In the genomic region with DNA sequence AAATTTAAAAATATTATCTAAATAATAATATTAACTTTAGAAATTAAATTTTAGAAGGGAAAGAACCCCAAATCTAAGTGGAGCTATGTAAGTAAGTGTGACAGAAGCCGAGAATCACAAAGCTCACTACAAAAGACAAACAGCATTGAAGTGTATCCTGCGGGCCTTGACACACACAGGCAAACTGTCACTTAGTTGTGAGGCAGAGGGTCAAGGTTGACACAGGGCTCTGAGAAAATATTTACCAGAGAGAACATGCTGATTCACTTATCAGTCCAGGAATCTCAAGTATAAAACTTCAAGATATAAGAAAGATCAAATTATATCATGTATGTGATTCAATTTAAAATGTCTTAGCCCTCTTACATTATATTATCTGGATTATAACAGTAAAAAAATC, we compare ENCODE assay signal across 26 mouse cellular contexts.
DNase-seq lines count a peak whose midpoint lies in the region; ATAC-seq and TF ChIP-seq lines count a peak whose summit lies in the region.
"Had no signal": no experiment of that assay in that cellular context is flagged by ENCODE, and none has a peak within 500 bp of the region (broad histone marks: within the 10 kb centered on the region; RNA-seq: fewer than 3 reads in every experiment).

No protein-coding gene starts in this region.

- ATAC-seq in embryonic facial prominence, embryonic 14.5 days (ENCODE audit: low read depth): no peak
- ATAC-seq in monocyte, adult 5-6 weeks (replicated peaks; ENCODE audit: insufficient number of reproducible peaks, low FRiP score, low TSS enrichment, poor library complexity, severe bottlenecking): no peak
- ATAC-seq: forebrain, postnatal 0 days; inflammation-experienced regulatory T-cells, adult 6 months; liver, postnatal 0 days; midbrain, embryonic 13.5 days had no signal

- no peak for TF ChIP-seq CTCF in liver, adult 2 months (IDR thresholded peaks at IDR 0.05; ENCODE audit: low read depth, low read length)
- no peak for TF ChIP-seq CTCF in small intestine, adult 2 months (IDR thresholded peaks at IDR 0.05; ENCODE audit: extremely low read depth, insufficient read length, insufficient replicate concordance, low read depth, low read length)

- 25% methylated on average over 2 of the region's 2 CpGs for WGBS in liver, adult 2 months
- WGBS in embryonic facial prominence, embryonic 14.5 days: 62% methylated on average over 2 of the region's 2 CpGs
- WGBS in small intestine, adult 2 months: 63% methylated on average over 2 of the region's 2 CpGs

- H3K4me2 ChIP-seq in embryonic facial prominence, embryonic 14.5 days (ENCODE audit: low read depth, low read length): no peak overlapping the region
- H3K4me2 ChIP-seq: heart, embryonic 13.5 days; hindbrain, embryonic 15.5 days; midbrain, embryonic 13.5 days; neural tube, embryonic 15.5 days had no signal

- H3K36me3 ChIP-seq in liver, adult 2 months (ENCODE audit: control insufficient read depth, insufficient read depth, low read length): no peaks in the 10 kb centered on the region
- no peaks in the 10 kb centered on the region for H3K36me3 ChIP-seq in embryonic facial prominence, embryonic 14.5 days (ENCODE audit: control insufficient read depth, insufficient read depth, low read length)
- no peaks in the 10 kb centered on the region for H3K36me3 ChIP-seq in small intestine, adult 2 months (ENCODE audit: control insufficient read depth, insufficient read depth, low read length)
- H3K36me3 ChIP-seq: limb, embryonic 15.5 days had no signal

- H3K27ac ChIP-seq in liver, adult 2 months (replicated peaks; ENCODE audit: insufficient read depth, low read depth, low read length): no peak overlapping the region
- peak overlapping the region; percentile 66; the same call in 1 of the 2 replicates for H3K27ac ChIP-seq in embryonic facial prominence, embryonic 14.5 days (replicated peaks; ENCODE audit: low read depth, low read length)
- H3K27ac ChIP-seq in small intestine, adult 2 months (ENCODE audit: insufficient read depth, low read depth, low read length): peak overlapping the region; percentile 47; the same call in 1 of the 2 replicates
- H3K27ac ChIP-seq: macrophage had no signal

- no peak for TF ChIP-seq POLR2A in liver, adult 2 months (IDR thresholded peaks at IDR 0.05; ENCODE audit: extremely low read depth, insufficient read depth, low read length)
- TF ChIP-seq POLR2A in small intestine, adult 2 months (IDR thresholded peaks at IDR 0.05; ENCODE audit: low read depth, low read length): no peak

- no peak overlapping the region for H3K9ac ChIP-seq in liver, adult 2 months (ENCODE audit: low read depth, low read length)
- no peak overlapping the region for H3K9ac ChIP-seq in embryonic facial prominence, embryonic 14.5 days (ENCODE audit: low read depth, low read length)
- H3K9ac ChIP-seq: forebrain, postnatal 0 days; heart, embryonic 13.5 days; hindbrain, embryonic 15.5 days; limb, embryonic 15.5 days; midbrain, embryonic 13.5 days; neural tube, embryonic 15.5 days had no signal

- DNase-seq in adrenal gland, adult 2 months: peak; percentile 55
- no peak for DNase-seq in adrenal gland, postnatal 4 days (ENCODE audit: low spot score in 2 of 2)
- peak; percentile 63 for DNase-seq in liver, adult 2 months (ENCODE audit: extremely low read depth, low read depth, low spot score)
- no peak for DNase-seq in liver
- no peak for DNase-seq in embryonic facial prominence, embryonic 14.5 days (ENCODE audit: low spot score)
- DNase-seq: cerebellum, adult 8-10 months; cerebellum, postnatal 25 days; forebrain, postnatal 0 days; heart, postnatal 10 days; kidney, adult 9 months; layer of hippocampus, adult 9-11 months; liver, postnatal 0 days; thymus, adult 2 months; thymus, postnatal 36 days had no signal

- H3K9me3 ChIP-seq in embryonic facial prominence, embryonic 14.5 days (ENCODE audit: control insufficient read depth, low read length): no peaks in the 10 kb centered on the region
- H3K9me3 ChIP-seq: heart, embryonic 13.5 days; hindbrain, embryonic 15.5 days; limb, embryonic 15.5 days; midbrain, embryonic 13.5 days; neural tube, embryonic 15.5 days had no signal

- no peak overlapping the region for H3K4me3 ChIP-seq in liver, adult 2 months (ENCODE audit: insufficient read depth, low read depth, low read length)
- no peak overlapping the region for H3K4me3 ChIP-seq in embryonic facial prominence, embryonic 14.5 days (ENCODE audit: low read depth, low read length)
- H3K4me3 ChIP-seq in small intestine, adult 2 months (ENCODE audit: low read depth, low read length): no peak overlapping the region
- H3K4me3 ChIP-seq: erythroblast, embryonic 14.5 days; heart, embryonic 13.5 days; hindbrain, embryonic 10.5 days; hindbrain, embryonic 15.5 days; limb, embryonic 15.5 days; midbrain, embryonic 13.5 days; neural tube, embryonic 15.5 days had no signal

- no peaks in the 10 kb centered on the region for H3K4me1 ChIP-seq in liver, adult 2 months (ENCODE audit: control insufficient read depth, insufficient read depth, low read length)
- peaks cover 28% of the 10 kb centered on the region for H3K4me1 ChIP-seq in embryonic facial prominence, embryonic 14.5 days (ENCODE audit: control insufficient read depth, insufficient read depth, low read length)
- peaks cover 25% of the 10 kb centered on the region for H3K4me1 ChIP-seq in small intestine, adult 2 months (ENCODE audit: control insufficient read depth, insufficient read depth, insufficient read length, low read length)

- no peaks in the 10 kb centered on the region for H3K79me2 ChIP-seq in liver, adult 2 months (ENCODE audit: control insufficient read depth, insufficient read depth, low read length)

- H3K27me3 ChIP-seq in liver, adult 2 months (ENCODE audit: control insufficient read depth, insufficient read depth, low read length): no peaks in the 10 kb centered on the region
- no peaks in the 10 kb centered on the region for H3K27me3 ChIP-seq in embryonic facial prominence, embryonic 14.5 days (replicated peaks; ENCODE audit: control insufficient read depth, insufficient read depth, low read length)
- H3K27me3 ChIP-seq in small intestine, adult 2 months (ENCODE audit: control insufficient read depth, insufficient read depth, low read length): no peaks in the 10 kb centered on the region
- H3K27me3 ChIP-seq: heart, embryonic 13.5 days; hindbrain, embryonic 15.5 days; limb, embryonic 15.5 days; neural tube, embryonic 15.5 days; Patski had no signal

Comparison
In these comparisons a context has a peak if more than half of its experiments do, and no peak if none do; other contexts are left out.
1. DNase-seq: peak in adrenal gland, adult 2 months (single experiment) and liver, adult 2 months (single experiment); none in adrenal gland, postnatal 4 days (0 of 2), liver (single experiment) and embryonic facial prominence, embryonic 14.5 days (single experiment).